Mouse (Mus musculus): ENCODE measurements around the gene Hsd11b2. TPM values are rescaled to one million over a fixed set of nuclear protein-coding genes. Genes with fewer than 3 reads are reported as not detected.

Hsd11b2 gene
- total RNA-seq, 2 experiments from 2014 or later, result 0.43 to 0.52 TPM

DNA sequence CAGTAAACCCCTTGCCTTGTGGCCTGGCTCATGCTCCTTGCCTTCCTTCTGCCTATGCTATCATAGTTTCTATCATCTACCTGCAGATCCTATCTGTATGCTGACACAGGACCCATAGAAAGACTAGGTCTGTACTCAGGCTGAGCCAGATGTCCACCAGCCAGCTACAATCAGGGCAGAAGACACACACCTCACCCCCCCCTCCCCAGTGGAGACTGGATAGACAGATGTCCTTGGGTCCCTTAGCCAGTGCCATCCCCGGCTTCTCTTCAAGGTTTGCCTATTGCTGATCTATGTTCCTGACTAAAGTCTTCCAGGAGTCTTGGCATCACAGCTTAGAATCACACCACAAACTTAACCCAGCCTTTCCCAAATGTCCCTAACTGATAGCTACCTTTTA, 9.7 kb downstream of the Hsd11b2 start:
- DNase-seq, result no peak

DNA sequence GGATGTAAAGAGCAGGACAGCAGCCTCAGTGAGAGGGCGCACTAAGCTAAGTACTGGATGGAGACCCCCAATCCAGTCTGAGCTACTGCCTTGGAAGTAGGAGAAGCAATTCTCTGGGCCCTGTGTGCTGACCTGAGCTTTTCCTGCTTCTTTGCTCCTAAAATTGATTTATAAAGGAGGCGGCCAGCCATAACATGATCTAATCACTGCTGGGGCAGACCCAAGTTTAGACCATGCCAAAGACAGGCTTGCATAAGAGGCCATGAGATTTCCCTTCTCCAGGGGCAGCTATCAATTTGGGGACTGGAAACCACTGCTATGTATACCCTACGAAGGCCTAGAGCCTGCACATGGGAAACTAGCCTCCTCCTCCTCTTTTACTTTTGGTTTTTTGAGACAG, 10.7 kb downstream of the Hsd11b2 start:
- DNase-seq, result no peak

DNA sequence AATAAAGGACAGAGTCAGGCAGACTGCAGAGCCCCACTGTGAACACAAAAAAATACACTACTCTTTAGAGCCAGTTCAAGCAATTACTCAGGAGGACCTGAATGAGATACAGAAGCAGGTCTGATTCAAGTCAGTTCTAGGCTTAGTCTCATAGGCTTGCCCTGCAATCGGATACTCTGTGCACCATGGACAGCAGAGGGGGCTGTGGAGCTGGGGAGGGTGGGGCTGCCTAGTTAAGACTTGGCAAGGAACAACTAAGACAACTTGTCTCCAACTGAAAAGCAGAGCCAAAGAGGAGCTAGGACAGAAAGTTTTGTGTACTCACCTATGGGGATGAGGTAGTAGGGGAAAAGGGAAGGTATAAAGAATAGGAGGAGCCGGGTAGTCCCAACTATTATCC, 13.2 kb downstream of the Hsd11b2 start:
- DNase-seq, result peak; percentile 80

DNA sequence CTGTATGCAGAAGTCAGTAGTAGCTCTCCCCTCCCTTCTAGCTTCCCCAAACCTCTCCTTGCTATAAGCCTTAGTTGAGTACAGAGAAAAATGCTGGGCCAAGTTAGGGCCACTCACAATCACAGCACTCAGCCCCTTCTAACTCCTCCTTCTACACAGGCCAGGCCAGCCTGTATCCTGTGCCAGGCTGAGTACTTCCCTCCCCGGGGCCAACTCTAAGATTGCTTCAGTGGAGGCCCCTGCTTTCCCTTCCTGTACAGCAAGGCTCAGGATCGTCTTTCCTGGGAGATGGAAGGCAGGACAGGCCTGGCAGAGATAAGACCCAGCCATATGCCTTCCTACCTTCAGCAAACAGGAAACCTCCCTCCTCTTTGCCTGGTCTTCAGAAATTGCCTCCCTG, 14.9 kb downstream of the Hsd11b2 start:
- no peak for DNase-seq

DNA sequence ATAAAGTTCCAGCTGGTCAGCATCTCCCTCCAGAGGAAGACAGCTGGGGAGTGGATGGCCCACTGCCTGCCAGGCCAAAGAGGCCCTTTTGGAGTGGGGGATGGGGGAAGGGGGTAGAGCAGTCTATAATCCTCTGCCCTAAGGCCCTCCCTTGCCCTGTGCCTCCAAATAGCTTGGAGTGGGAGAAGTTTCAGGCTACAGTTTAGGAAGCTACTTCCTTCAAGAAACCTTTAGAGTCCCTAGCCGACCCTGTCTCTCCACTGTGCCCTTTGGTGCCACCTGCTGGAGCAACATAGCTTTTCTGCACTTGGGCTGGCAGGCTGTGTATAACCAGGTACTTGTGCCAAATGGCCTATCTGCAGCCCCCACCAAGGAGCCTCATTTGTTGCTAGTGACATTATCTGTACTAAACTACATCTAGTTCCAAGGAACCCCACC, 15.4 kb downstream of the Hsd11b2 start:
- DNase-seq, result peak; percentile 87

DNA sequence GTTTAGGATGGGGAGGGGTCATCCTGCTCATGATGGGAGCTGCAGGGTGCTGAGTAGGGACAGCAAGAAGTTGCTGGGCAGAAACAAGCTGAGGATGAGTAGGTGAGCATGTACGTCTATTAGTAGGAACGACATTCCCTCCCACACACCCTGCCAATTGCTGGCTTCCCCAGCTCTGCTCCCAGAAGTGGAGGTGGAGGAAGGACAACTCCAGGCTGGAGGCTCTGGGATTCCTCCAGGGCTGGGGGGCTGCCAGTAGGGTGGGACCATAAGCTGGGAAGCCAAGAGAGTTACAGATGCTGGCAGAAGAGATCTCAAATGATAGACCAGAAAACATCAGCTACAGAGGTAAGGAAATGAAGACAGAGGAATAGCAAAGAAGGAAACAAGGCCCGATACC, 18.0 kb downstream of the Hsd11b2 start:
- no peak for DNase-seq

DNA sequence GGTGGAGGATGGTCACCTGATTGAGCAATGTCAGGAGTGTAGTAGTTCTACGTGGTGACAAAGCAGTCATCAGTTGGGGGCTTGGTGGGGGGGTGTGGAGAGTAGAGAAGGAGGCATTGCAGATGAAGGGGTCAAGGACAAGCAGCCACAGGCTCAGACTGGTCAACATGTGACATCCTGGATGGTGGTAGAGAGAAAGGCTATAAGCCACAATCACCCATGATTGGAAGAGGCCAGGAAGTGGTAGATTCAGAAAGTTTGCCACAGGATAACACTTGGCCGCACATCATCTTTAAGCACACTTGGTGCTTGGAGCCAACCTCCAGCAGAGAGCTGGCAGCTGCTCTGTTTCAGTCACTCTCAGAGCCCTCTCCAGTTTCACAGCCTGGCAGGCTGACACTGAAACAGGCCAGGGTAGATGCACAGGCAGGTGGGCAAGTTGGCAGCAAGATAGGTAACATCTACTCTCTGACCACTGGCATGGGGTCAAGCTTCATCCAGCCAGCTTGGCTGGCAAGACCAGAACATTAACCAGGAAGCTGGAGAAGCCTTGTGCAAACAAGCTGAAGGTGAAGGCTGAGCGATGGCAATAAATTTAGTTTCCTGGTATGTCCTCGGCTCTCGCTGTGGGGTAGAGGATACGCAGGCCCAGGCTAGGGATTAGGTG, 18.6 kb downstream of the Hsd11b2 start:
- no peak for DNase-seq

DNA sequence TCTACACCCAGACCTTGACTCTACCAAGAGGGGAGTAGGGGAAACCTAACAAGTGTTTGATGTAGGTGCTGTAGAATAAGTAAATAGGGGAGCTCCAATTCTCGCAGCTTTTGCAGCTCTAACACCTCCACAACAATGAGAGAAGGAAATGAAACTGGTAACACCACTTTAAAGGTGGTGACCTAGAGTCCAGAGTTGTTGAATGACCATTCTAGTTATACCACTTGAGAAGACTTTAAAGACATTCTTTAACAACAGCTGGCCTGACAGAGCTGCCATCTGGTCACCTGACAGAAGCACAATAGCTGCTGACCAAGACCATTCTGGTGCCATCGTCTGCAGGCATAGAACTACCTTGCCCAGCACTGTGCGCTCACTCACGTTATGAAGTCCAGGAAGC, 20.4 kb downstream of the Hsd11b2 start:
- DNase-seq, result no peak

DNA sequence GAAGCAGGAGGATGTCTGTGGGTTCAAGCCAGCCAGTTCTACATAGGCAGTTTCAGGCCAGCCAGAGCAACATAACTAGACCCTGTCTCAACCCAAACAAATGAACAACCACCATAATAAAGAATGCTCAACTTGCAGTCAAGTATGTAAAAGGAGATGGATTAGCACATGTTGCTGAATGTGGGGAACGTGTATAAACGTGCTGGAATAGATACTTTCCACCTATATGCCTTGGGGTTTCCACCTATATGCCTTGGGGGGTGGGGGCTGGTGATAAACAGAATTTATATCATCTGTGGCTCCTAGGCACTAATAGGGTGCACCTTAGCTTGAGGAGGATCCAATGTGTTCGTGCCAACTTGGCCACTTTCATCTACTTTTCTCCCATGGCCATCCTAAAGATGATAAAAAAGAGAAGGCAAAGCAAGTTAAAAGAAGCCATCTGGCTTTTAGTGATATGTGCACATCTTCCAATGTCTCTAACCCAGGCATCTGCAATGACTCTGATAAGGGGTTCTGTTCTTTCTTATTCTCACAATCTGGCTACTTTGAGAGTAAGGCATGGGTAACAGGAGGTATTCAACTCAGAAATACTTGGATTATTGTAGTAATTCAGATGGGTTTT, 23.6 kb downstream of the Hsd11b2 start:
- no peak for DNase-seq

DNA sequence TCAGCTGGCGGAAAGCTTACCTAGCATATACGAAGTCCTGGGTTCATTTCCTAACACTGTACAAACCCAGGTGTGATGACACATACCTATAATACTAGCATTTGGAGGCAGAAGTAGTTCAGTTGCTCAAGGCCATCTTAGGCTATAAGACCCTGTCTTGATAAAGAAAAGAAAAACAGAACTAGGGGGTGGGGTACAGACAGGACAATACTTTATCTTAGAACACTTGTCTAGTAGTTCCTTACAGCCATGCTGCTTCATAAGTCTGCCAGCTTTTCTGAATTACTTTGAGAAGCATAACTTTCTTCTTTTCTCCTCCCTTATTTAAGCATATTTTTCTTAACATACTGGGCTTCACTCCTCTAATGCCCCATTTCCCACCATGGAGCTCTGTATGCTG, 24.3 kb downstream of the Hsd11b2 start:
- DNase-seq, result no peak

DNA sequence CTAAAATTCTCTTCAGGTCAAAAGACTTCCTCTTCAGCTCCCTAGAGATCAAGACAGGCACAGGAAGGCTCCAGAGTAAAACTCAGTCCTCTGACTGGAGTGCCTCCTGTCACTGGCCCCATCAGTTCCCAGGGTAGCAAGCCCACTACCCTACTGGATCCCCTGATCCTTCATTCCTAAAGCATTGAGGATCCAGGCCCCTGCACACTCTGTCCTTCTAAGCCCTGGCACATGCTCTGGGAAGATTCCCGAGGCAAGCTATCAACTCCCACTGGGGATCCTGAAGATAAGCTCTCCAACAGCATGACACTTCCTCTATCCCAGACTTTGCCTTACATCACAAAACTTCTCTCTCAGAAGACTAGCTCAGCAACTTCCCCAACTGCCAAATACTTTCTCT, 25.1 kb downstream of the Hsd11b2 start:
- no peak for DNase-seq

DNA sequence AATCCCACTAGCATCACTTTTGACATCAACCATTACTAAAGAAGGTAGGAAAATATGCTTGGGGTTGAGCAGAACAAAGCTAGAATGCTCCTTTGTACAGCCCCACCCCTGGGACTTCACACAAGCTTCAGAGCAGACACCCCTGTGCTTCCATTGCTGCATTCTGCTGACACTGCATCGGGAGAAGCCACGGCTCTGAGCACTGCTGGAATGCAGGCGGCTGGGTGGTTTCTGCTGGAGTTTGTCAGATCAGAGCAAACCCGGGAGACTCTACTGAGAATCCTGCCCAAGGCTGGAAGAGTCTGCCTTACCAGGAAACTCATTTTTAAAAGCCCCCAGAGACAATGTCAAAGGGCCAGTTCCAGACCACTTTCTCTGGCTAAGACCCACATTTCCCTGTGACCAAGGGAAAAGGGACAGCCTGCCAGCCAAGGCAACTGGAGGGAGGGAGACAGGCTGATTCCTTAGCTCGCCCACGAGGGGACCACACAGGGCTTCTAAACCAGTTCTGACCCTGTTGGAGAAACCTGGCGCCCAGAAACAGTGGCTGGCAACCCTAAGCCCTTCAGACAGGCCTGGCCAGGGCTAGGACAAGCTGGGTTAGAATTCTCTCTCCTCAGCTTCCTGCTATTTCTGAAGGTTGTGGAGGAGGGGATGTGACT, 26.1 kb downstream of the Hsd11b2 start:
- DNase-seq, result peak; percentile 39

DNA sequence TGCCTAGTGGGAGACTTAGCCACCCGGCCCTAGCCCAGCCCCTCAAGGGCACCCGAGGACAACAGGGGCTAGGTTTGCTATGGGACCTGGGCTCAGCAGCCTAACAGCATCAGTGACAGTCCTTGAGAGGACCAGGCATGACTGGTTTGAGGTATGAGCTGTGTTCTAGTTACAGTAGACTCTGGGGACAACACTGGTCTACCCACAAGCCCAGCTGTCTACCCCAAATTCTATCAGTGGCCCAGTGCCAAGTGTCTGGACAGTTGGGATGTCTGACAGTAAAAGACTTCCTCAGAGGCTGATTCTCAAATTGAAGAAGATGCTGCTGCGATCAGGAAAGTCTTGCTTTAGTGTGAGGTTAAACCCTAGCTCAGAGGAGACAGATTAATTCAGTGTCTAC, 26.7 kb downstream of the Hsd11b2 start:
- DNase-seq, result peak; percentile 47

DNA sequence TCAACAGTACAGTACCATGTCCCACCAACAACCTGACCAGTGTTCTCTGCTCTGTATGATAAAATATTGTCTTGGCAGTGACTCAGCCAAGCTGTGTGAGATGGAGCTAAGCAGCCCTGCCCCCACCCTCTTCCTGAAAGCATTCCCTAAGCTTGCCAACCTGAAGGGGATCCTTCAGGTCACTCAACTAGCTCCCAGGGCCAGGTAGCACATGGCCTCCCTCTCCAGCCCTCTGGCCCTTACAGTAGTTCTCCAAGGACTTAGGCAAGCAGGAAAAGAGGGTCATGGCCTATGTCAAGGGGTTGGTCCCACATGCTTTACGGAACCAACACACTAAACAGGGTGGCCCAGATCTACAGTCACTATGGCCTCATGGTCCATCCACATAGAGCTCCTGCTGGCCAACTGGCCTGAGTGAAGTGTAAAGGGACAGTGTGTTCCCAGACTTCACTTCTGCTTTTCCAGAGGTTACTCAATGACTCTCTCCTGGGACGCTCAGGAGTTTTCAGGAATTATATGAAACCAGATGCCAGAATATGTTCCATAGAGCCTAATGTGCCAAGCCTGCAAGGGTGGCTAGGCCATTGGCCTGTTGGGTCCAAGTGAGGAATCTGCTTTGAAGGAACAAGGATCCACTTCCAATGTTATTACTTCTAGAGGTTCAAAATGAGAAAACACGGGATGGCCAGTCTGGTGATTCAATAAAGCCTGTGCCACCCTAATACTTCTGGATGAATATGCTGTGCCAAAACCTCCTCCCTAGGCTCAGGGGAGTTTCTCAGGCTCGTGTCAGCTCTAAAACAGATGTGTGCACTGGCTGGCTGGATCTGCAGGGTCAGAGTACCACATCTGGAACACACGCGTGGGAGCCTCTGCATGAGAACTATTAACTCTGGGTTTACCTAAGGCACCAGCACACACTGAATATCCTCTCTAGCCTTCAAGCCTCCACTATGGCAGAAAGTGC, 28.1 kb downstream of the Hsd11b2 start:
- no peak for DNase-seq

DNA sequence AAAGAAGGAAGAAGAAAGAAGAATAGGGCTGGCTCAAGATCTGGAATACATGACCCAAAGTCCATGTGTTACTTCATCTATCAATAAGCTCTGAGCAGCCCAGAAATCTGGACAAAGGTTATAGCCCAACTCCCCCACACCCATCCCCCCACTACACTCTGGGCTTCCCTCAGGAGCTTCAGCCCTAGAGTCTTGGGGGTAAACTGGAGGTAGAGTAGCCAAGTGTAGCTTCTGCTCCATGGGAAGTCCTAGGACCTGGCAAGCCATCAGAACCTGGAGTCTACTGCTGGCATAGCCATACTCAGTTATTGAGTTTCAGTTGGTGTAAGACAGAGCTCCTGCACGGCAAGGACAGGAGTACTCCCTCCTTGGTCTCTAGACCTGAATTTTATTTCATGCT, 31.0 kb downstream of the Hsd11b2 start:
- no peak for DNase-seq

DNA sequence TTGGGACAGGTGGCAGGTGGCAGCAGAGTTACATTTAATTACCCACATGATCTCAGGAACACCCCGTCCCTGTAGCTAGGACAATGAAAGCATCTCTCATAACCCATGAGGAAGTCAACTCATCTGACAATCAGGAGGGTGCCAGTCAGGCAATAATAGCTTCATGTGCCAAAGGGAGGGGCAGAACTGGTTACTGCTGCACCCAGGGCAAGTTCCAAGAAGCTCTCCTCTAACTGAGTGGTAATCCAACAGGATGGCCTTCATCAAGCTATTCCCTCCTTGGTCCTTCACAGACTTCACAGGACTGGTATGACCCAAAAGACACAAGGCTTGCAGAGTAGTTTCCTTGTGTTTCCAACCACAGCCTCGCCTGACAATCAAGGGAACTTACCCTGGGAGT, 31.5 kb downstream of the Hsd11b2 start:
- DNase-seq, result no peak

DNA sequence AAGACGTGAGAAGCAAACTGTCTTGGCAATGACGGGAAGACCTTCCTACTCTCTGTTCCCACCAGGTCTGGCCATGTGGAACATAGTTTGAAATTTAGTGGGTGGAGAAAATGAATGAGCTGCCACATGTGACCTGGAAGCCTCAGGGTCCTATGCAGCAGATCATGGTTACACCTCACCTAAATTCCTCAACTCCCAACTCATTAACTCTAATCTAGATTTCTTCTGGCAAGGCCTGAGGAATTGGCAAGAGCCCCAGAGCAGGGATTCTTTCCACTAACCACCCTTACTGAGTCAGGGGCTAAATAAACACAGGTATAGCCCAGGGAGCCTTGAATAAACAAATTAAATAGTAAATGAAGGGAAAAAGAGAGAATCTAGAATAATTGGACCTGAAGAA, 33.5 kb downstream of the Hsd11b2 start:
- DNase-seq, result no peak

DNA sequence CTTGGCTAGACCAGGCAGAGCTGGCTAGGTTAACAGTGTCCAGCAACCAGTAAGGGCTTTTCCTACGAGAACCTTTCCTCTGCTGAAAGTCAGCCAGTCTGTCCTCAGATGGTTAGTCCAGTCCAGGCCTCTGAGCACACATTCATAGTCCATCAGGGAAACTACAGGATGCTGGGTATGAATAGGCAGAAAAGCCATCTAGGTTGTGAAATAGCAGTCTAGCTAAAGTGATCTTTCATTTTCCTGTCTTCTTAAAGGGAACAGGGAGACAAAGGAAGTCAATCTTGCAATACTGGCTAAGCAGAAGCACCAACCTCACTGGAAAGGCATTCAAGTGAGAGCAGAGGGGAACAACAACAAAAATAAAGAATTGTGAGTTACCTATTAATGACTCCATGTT, 34.3 kb downstream of the Hsd11b2 start:
- DNase-seq, result no peak

DNA sequence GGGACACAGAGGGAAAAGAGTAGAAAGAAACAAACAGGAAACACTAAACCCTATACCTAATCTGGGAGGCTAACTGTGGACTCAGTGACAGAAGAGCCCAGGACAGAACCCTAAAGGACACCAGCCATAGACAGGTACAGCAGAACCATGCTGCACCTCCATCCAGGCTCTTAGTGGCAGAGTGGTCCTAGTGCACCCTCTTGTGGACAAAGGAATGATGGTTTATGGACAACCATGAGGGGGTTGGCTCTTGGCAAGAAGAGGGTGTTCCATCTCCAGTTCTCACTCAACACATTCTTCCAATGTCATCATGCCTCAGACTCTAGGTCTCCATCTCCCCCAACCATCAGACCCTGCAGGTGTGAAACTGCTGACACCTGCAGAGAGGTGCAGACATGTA, 35.5 kb downstream of the Hsd11b2 start:
- DNase-seq, result peak; percentile 77

DNA sequence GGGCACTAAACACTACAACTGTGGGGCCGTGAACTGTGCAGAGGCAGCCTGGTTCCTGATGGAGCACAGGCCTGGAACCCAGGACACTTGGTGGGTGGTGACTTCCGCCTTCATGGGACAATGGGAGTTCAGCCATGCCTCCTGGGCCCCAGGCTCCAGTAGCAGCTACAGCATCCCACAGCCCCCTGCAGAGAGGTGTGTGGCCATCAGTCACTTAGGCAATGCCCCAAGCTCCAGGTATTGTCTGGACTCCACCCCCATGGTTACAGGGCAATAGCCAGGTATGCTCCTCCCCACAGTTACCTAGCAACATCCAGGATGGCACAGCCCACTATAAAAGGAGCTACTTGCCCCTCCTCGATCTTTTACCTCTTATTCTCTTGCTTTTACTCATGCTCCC, 36.7 kb downstream of the Hsd11b2 start:
- no peak for DNase-seq

DNA sequence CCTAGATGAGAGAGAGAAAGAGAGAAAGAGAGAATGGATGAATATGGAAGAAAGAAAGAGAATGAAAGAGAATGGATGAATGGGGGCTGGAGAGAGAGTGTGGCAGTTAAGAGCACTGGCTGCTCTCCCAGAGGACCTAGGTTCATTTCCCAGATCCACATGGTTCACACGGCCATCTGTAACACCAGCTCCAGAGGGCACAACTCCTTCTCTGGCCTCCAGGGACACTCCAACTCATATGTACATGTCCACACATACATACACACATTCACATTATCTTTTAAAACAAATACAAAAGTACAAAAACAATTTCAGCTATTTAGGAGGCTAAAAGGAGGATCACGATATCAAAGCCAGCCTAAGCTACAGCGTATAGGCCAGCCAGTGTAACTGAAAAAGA, 44.3 kb downstream of the Hsd11b2 start:
- DNase-seq, result no peak

DNA sequence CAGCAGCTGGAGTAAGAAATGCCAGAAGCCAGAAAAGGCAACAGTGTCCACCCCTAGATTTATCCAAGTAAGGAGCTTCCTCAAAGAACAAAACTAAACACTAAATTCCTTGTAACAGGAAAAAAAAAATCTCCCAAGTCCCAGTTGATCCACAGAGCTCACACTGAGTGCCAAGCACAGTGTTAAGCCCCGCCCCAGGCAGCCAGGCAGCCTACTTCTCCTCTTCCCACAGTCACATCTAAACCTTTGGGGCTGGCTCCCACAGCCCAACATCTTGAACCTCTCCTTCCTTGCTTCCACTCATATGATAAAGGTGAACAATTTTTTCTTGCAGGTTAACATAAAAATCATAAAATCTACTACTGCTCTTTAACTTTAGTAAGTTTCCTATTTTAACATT, 45.3 kb downstream of the Hsd11b2 start:
- DNase-seq, result no peak

Measured in heart, postnatal 4 days (tissue).